Mouse (Mus musculus) lung, adult 2 months (tissue): ENCODE measurements around the gene Yod1.
A peak's percentile ranks its signal among the peaks of the same experiment; 100 is the strongest.

Source experiments
- CTCF ChIP-seq: fragments of 200-500 bp; IDR thresholded peaks from 2 replicates; pipeline ENCODE4 v1.5.1; 2011; ENCODE audit warnings: mild to moderate bottlenecking, low read length, control low read depth; ENCODE audit not compliant: insufficient read depth
- POLR2A ChIP-seq: fragments of 200-500 bp; IDR thresholded peaks from 2 replicates; pipeline ENCODE4 v1.6.1; 2011; ENCODE audit warnings: low read depth, mild to moderate bottlenecking, control low read depth, low read length, borderline replicate concordance; ENCODE audit errors: extremely low read depth

DNA sequence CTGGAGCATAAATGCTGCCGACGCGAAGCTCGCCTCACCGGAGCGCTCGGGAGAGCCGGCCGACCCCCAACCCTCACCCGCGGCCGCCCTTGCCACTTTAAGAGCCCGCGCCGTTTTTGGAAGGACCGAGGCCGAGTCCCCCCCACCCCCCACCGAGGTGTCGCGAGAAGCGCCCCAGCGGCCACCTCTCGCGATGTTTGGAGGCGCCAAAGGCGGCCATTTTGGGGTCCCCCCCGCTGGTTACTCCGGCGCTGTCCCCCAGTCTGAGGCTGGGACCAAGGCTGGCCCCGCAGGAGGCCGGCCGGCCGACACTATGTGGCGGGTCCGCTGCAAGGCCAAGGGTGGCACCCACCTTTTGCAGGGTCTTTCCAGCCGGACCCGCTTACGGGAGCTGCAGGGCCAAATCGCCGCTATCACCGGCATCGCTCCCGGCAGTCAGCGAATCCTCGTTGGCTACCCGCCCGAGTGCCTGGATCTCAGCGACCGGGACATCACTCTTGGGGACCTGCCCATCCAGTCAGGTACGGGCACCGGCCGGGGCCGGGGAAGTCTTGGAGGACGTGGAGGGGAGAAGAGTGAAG, at the start of gene Yod1:
- TF ChIP-seq CTCF (no peak), POLR2A (peak; percentile 61)
